Mouse (Mus musculus) olfactory bulb, adult 2 months (tissue): ENCODE data around the gene Eef1g.

Experiments used
- CTCF ChIP-seq: fragments of 200-500 bp; IDR thresholded peaks from 2 replicates; pipeline ENCODE4 v1.5.1; 2012; ENCODE audit warnings: low read depth, mild to moderate bottlenecking, low read length, moderate library complexity; ENCODE audit not compliant: insufficient read depth
- POLR2A ChIP-seq: fragments of 200-500 bp; IDR thresholded peaks from 2 replicates; pipeline ENCODE4 v1.6.1; 2012; ENCODE audit warnings: mild to moderate bottlenecking, low read depth, low read length, moderate library complexity; ENCODE audit not compliant: insufficient read depth

DNA sequence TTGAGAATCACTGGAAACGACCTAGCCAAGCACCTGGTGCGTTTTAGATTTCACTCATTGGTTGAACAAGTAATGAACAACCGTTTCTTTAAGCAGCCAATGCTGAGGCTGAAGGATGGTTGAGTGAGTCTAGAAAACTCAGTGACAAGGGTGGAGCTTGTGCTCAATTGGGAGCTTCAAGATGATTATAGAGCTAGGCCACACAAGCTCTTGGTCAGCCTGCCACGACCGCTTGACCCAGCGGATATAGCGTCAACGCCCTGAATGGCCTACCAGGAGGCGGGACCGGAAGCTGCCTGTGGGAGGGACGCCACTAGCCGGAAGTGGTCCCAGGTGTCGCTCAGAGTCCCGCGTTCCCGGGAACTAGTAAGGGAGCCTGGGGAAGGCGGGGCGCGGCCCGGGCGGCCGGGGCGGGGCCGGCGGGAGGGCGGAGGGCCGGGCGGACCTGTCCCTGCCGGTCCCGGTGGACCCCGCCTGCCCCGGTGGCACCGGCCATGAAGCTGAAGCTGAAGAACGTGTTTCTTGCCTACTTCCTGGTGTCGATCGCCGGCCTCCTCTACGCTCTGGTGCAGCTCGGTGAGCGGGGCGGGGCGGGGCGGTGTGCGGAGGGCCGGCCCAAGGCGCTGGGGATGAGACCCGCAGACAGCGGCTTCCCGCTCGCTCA lies 46.6 kb upstream of the Eef1g start, which contains the start of gene B3gat3:
- TF ChIP-seq CTCF = no peak
- TF ChIP-seq POLR2A = peak; percentile 70
